Mouse (Mus musculus): Measurements from ENCODE around the gene Zfp180.

GRCm38 (mm10) chr7:24082457-24083235 lies 922 bp downstream of the Zfp180 start:
- no peak for TF ChIP-seq CTCF (IDR thresholded peaks at IDR 0.05; ENCODE audit: low read depth)
- no peak for TF ChIP-seq EP300 (optimal IDR thresholded peaks at IDR 0.05)

Data from stomach, postnatal 0 days (tissue).